Mouse (Mus musculus): ENCODE measurements at regions not wholly inside any gene's neighbourhood (a gene's known extent, or its start where the extent isn't known, plus 50 kb on each side); places are given as distances from the start of the nearest gene placed in this dataset.

DNA sequence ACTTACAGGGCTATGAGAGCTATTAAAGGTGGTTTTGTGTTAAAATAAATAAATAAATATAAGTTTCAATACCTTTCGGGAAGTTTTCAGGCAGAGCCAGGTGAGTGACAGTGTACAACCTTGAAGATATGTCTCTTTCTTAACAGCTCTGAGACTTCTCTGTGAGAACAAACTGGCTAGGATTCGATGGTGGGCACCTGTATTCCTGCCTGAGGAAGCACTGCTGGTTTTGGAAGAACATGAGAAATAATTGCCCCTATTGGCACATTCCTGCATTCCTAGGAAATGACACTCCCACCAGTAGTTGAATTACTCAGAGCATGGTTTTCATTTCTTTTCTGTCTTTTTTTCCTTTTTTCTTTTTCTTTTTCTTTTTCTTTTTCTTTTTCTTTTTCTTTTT, 277.8 kb upstream of the Pbx1 start:
- Histone ChIP-seq H3K4me1 (ENCODE audit: control insufficient read depth in 1 of 2, insufficient read depth in 2 of 2, low read length in 2 of 2) (no peaks in the 10 kb centered on the region), H3K27ac (ENCODE audit: control insufficient read depth, low read depth, low read length) (no peak overlapping the region), H3K27me3 (ENCODE audit: control insufficient read depth in 1 of 2, insufficient read depth in 2 of 2, low read length in 2 of 2) (no peaks in the 10 kb centered on the region), H3K9me3 (replicated peaks; ENCODE audit: insufficient read depth, low read length) (no peaks in the 10 kb centered on the region), H3K4me3 (ENCODE audit: control insufficient read depth in 1 of 2, insufficient read depth in 1 of 2, low read depth in 2 of 2, low read length in 2 of 2) (no peak overlapping the region), H3K79me2 (ENCODE audit: control insufficient read depth, insufficient read depth, low read length, poor library complexity) (no peaks in the 10 kb centered on the region), H3K9ac (ENCODE audit: control insufficient read depth, low read depth, low read length, poor library complexity, severe bottlenecking) (no peak overlapping the region), H3K36me3 (ENCODE audit: control insufficient read depth in 1 of 2, insufficient read depth in 2 of 2, low read length in 2 of 2) (no peaks in the 10 kb centered on the region)
- DNase-seq (ENCODE audit: low read depth, low spot score): no peak
- TF ChIP-seq RCOR1 (IDR thresholded peaks at IDR 0.05; ENCODE audit: low read depth, low read length) (no peak), MYB (IDR thresholded peaks at IDR 0.05; ENCODE audit: low read depth, low read length) (no peak), ETS1 (IDR thresholded peaks at IDR 0.05; ENCODE audit: low read depth, low read length) (no peak), POLR2AphosphoS5 (IDR thresholded peaks at IDR 0.05; ENCODE audit: borderline replicate concordance, low read depth, low read length) (no peak), CHD1 (IDR thresholded peaks at IDR 0.05; ENCODE audit: low read depth, low read length) (no peak), TAL1 (IDR thresholded peaks at IDR 0.05; ENCODE audit: low read length) (no peak), CTCF (IDR thresholded peaks at IDR 0.05 in 2 of 3, conservative IDR thresholded peaks at IDR 0.05 in 1 of 3; ENCODE audit: control insufficient read depth in 1 of 3, insufficient read depth in 1 of 3, low read depth in 2 of 3, low read length in 3 of 3, poor library complexity in 1 of 3, severe bottlenecking in 1 of 3) (no peak), MAX (IDR thresholded peaks at IDR 0.05; ENCODE audit: low read length) (no peak), E2F4 (IDR thresholded peaks at IDR 0.05; ENCODE audit: borderline replicate concordance, low read depth, low read length) (no peak)

DNA sequence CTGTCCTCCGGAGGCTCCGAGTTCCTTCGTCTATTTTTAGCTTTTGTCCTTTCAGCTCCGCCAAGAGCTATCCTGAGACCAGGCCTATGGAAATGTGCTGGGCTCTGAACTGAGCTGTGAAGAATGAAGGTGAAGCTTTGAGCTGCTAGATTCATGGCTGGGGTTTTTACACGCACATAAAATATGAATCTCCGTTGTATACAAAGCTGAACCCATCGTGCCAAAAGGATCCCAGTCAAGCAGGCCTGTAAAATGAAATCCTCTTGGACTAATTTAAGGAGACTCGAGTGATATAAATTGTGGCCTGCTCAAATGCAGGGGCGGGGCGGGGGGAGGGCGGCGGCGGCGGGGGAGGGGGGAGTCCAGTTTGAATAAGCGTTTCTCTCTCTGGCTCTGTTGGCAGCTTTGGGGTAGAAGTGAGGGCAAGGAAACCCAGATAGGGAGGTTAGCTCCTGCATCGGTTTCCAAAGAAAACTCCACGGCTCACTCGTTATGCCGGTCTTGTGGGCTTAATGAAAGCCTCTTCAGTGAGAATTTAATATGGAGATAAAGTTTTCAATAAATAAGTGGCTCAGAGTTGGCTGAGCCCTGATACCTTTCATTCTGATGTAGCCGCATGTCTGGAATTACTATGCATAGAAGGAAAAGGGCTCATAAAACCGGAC, 277.1 kb upstream of the Pbx1 start:
- no peaks in the 10 kb centered on the region for H3K27me3 ChIP-seq (ENCODE audit: control insufficient read depth in 1 of 2, insufficient read depth in 2 of 2, low read length in 2 of 2)
- no peak overlapping the region for H3K4me3 ChIP-seq (ENCODE audit: control insufficient read depth in 1 of 2, insufficient read depth in 1 of 2, low read depth in 2 of 2, low read length in 2 of 2)
- no peak overlapping the region for H3K9ac ChIP-seq (ENCODE audit: control insufficient read depth, low read depth, low read length, poor library complexity, severe bottlenecking)
- H3K27ac ChIP-seq (ENCODE audit: control insufficient read depth, low read depth, low read length): no peak overlapping the region
- no peak for DNase-seq (ENCODE audit: low read depth, low spot score)
- no peaks in the 10 kb centered on the region for H3K36me3 ChIP-seq (ENCODE audit: control insufficient read depth in 1 of 2, insufficient read depth in 2 of 2, low read length in 2 of 2)
- no peaks in the 10 kb centered on the region for H3K4me1 ChIP-seq (ENCODE audit: control insufficient read depth in 1 of 2, insufficient read depth in 2 of 2, low read length in 2 of 2)
- no peak for TF ChIP-seq GABPA (IDR thresholded peaks at IDR 0.05; ENCODE audit: low read depth, low read length)
- TF ChIP-seq JUND (IDR thresholded peaks at IDR 0.05; ENCODE audit: low read depth, low read length): no peak
- no peak for TF ChIP-seq USF1 (IDR thresholded peaks at IDR 0.05; ENCODE audit: low read depth, low read length)
- H3K9me3 ChIP-seq (replicated peaks; ENCODE audit: insufficient read depth, low read length): no peaks in the 10 kb centered on the region
- H3K79me2 ChIP-seq (ENCODE audit: control insufficient read depth, insufficient read depth, low read length, poor library complexity): no peaks in the 10 kb centered on the region

DNA sequence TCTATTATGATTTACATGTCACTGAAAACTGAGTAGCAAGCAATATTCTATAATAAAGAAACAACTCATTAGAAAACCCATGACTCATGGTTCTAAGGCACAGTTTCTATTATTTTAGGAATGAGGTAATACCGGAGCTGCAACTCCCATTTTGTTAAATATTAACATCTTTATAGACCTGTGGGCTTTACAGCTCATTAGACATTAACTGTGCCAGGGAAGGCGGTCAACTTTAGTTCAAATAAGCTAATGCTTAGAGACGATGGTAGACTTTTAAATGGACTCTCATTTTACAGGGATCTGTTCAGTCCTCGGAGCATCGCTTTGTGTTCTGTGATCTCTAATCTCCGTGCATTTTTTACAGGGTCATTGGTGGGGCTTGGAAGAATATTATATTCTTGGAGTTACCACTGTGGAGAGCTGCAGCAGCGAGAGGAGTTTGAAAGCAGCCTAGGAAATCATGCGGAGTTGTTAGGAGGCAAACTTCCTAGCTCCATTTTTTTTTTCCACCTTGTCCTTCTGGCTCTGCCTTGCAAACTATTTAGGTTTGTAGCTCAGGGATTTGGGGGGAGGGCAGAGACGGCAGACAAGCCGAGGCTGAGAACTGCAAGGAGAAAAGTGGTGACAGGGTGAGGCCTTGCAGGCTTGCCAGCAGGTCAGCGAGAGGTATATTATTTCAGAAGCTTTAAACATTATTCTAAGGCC, 276.2 kb upstream of the Pbx1 start:
- H3K9ac ChIP-seq (ENCODE audit: control insufficient read depth, low read depth, low read length, poor library complexity, severe bottlenecking): no peak overlapping the region
- no peak overlapping the region for H3K4me3 ChIP-seq (ENCODE audit: control insufficient read depth in 1 of 2, insufficient read depth in 1 of 2, low read depth in 2 of 2, low read length in 2 of 2)
- no peak overlapping the region for H3K27ac ChIP-seq (ENCODE audit: control insufficient read depth, low read depth, low read length)
- H3K27me3 ChIP-seq (ENCODE audit: control insufficient read depth in 1 of 2, insufficient read depth in 2 of 2, low read length in 2 of 2): no peaks in the 10 kb centered on the region
- TF ChIP-seq ZMIZ1 (IDR thresholded peaks at IDR 0.05; ENCODE audit: low read depth, low read length) (no peak), CHD1 (IDR thresholded peaks at IDR 0.05; ENCODE audit: low read depth, low read length) (no peak), CTCF (IDR thresholded peaks at IDR 0.05 in 2 of 3, conservative IDR thresholded peaks at IDR 0.05 in 1 of 3; ENCODE audit: control insufficient read depth in 1 of 3, insufficient read depth in 1 of 3, low read depth in 2 of 3, low read length in 3 of 3, poor library complexity in 1 of 3, severe bottlenecking in 1 of 3) (no peak), USF2 (IDR thresholded peaks at IDR 0.05; ENCODE audit: borderline replicate concordance in 1 of 2, insufficient read depth in 1 of 2, low read depth in 1 of 2, low read length in 2 of 2) (no peak), ETS1 (IDR thresholded peaks at IDR 0.05; ENCODE audit: low read depth, low read length) (no peak), NRF1 (IDR thresholded peaks at IDR 0.05; ENCODE audit: insufficient read depth, low read depth, low read length, poor library complexity, severe bottlenecking) (no peak), TBP (IDR thresholded peaks at IDR 0.05; ENCODE audit: low read depth, low read length) (no peak), MAFK (IDR thresholded peaks at IDR 0.05; ENCODE audit: borderline replicate concordance, low read depth, low read length) (no peak), BHLHE40 (IDR thresholded peaks at IDR 0.05; ENCODE audit: borderline replicate concordance, low read depth, low read length) (no peak), MXI1 (IDR thresholded peaks at IDR 0.05; ENCODE audit: low read depth, low read length) (no peak), POLR2A (IDR thresholded peaks at IDR 0.05; ENCODE audit: control insufficient read depth in 1 of 2, insufficient read depth in 1 of 2, low read depth in 1 of 2, low read length in 2 of 2, poor library complexity in 1 of 2) (no peak), MYB (IDR thresholded peaks at IDR 0.05; ENCODE audit: low read depth, low read length) (no peak), POLR2AphosphoS2 (IDR thresholded peaks at IDR 0.05; ENCODE audit: low read length) (no peak), ZKSCAN1 (IDR thresholded peaks at IDR 0.05; ENCODE audit: low read depth, low read length) (no peak)
- H3K79me2 ChIP-seq (ENCODE audit: control insufficient read depth, insufficient read depth, low read length, poor library complexity): no peaks in the 10 kb centered on the region
- no peaks in the 10 kb centered on the region for H3K4me1 ChIP-seq (ENCODE audit: control insufficient read depth in 1 of 2, insufficient read depth in 2 of 2, low read length in 2 of 2)
- no peak for DNase-seq (ENCODE audit: low read depth, low spot score)
- H3K36me3 ChIP-seq (ENCODE audit: control insufficient read depth in 1 of 2, insufficient read depth in 2 of 2, low read length in 2 of 2): no peaks in the 10 kb centered on the region
- H3K9me3 ChIP-seq (replicated peaks; ENCODE audit: insufficient read depth, low read length): no peaks in the 10 kb centered on the region

Measured in MEL (cell line).